Mouse (Mus musculus) layer of hippocampus, adult 2 months (tissue): ENCODE data around the gene Fam69a. TPM values are rescaled to one million over a fixed set of nuclear protein-coding genes. Genes with fewer than 3 reads are reported as not detected.
"Not testable (repeated sequence)": the region's sequence is repeated elsewhere in the genome, so short reads cannot be mapped to it uniquely, and the experiment has no call there.

ENCODE experiments used
- DNase-seq, 2 experiments: peaks; one replicate each; pipeline ENCODE4 v3.0.0; 2022; ENCODE audit warnings: low spot score in 2 of 2
- H3K27ac ChIP-seq: fragments of 200-600 bp; 2 replicates; pipeline ENCODE4 v1.8.1; 2022
- H3K4me3 ChIP-seq: fragments of 200-600 bp; 2 replicates; pipeline ENCODE4 v1.8.1; 2022; ENCODE audit warnings: mild to moderate bottlenecking
- CTCF ChIP-seq: fragments of 200-600 bp; conservative IDR thresholded peaks from 2 replicates; pipeline ENCODE4 v1.8.1; 2022; ENCODE audit warnings: antibody characterized with exemption, mild to moderate bottlenecking, moderate library complexity
- total RNA-seq, 2 experiments: library from RNA; stranded (reverse); gene quantifications; 2 replicates each; pipeline ENCODE4 v1.2.3; 2021

The Fam69a gene
- total RNA-seq, 2 experiments from 2014 or later = 36.2 to 40.0 TPM

DNA sequence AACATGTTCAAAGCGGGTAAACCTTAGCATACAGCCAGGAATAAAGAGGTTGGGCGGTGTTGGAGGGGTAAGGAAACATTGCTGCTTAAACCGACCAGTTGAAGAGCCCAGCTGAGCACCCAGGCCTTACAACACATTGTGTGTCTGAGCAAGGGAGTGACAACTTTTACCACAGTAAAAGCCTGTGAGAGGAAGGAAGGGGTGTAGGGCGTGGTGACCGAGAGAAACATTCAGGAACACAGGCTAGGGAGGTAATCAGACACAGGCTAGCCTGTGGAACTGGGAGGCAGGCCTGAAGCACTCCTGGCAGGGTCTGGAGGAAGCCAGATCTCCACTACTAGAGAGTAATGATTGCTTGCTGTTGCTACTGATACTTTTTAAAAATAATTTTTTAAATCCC lies 36.2 kb downstream of the Fam69a start:
- TF ChIP-seq CTCF = no peak

GRCm38 (mm10) chr5:107949607-107950006 lies 37.3 kb downstream of the Fam69a start:
- H3K4me3 ChIP-seq = no peak overlapping the region
- H3K27ac ChIP-seq = no peak overlapping the region
- DNase-seq = no peak
- no peak for TF ChIP-seq CTCF

More for the DNA sequence above, 36.2 kb downstream of the Fam69a start:
- H3K4me3 ChIP-seq = no peak overlapping the region
- no peak overlapping the region for H3K27ac ChIP-seq
- no peak for DNase-seq

GRCm38 (mm10) chr5:107948899-107949298 lies 38.0 kb downstream of the Fam69a start:
- no peak overlapping the region for H3K27ac ChIP-seq
- no peak overlapping the region for H3K4me3 ChIP-seq
- no peak for DNase-seq
- no peak for TF ChIP-seq CTCF

GRCm38 (mm10) chr5:107947548-107947947 lies 39.3 kb downstream of the Fam69a start:
- Histone ChIP-seq H3K4me3 (no peak overlapping the region), H3K27ac (0 out of 2 replicates have a peak overlapping the region, but pooled peaks have one; percentile 9)
- TF ChIP-seq CTCF = no peak
- DNase-seq = no peak

GRCm38 (mm10) chr5:107946475-107946874 lies 40.4 kb downstream of the Fam69a start:
- DNase-seq = no peak
- no peak for TF ChIP-seq CTCF
- Histone ChIP-seq H3K4me3 (no peak overlapping the region), H3K27ac (no peak overlapping the region)

DNA sequence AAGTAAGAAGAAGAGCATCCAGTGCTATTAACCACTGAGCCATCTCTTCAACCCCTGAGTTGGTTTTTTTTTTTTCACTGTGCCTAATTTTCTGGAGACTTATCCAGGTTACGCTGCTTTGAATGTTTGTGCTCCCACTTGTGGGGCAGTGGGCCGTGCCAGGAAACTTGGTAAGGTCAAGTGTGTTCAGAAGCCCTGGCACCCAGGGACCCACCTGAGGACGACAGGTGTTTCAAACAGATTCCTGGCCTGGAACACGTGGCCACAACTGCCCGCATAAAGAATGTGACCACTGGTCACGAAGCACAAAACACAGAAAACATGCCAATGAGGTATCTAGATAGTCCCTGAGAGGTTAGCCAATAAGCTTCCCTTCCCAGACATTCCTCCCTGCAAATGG lies 43.4 kb downstream of the Fam69a start:
- H3K27ac ChIP-seq = no peak overlapping the region
- no peak for DNase-seq
- TF ChIP-seq CTCF = no peak
- no peak overlapping the region for H3K4me3 ChIP-seq

DNA sequence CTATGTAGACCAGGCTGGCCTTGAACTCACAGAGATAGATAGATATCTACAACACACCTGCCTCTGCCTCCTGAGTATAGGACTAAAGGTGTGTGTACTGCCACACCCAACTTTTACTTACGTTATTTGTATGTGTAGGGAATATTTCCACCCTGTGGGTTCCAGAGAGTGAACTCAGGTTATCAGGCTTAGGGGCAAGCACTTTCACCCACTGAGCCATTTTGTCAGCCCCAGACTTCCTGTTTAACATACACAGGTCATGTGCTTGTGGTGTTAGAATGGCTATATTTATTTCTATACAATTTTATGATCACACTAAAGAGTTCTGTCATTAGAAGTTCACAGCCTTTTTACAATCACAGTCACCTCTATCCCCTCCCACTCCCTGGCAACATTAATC lies 43.9 kb downstream of the Fam69a start:
- Histone ChIP-seq H3K4me3 (no peak overlapping the region), H3K27ac (no peak overlapping the region)
- DNase-seq = no peak
- no peak for TF ChIP-seq CTCF

DNA sequence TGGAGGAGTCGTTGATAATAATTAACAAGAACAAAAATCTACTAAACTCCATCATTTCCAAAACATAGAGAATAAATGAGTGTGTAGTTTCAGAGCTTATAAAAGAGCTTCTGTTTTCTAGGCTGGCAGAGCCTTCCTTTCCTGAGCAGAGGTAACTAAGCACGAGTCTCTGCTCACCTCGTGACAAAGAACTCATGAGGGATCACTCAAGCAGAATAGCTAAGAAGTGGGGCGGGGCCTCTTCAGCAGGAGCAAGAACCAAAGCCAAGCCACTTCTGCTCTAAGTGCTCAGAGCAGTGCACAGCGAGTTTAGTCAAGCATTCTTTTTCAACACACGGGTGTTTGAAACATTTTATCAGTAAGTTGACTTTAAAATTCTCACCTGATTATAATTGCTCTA lies 45.7 kb downstream of the Fam69a start:
- no peak overlapping the region for H3K4me3 ChIP-seq
- no peak for DNase-seq
- TF ChIP-seq CTCF = no peak
- H3K27ac ChIP-seq = no peak overlapping the region

- DNase-seq = no peak
- Histone ChIP-seq H3K4me3 (no peak overlapping the region), H3K27ac (no peak overlapping the region)
- TF ChIP-seq CTCF = no peak
Measured at GRCm38 (mm10) chr5:107939701-107940100, 47.2 kb downstream of the Fam69a start.

DNA sequence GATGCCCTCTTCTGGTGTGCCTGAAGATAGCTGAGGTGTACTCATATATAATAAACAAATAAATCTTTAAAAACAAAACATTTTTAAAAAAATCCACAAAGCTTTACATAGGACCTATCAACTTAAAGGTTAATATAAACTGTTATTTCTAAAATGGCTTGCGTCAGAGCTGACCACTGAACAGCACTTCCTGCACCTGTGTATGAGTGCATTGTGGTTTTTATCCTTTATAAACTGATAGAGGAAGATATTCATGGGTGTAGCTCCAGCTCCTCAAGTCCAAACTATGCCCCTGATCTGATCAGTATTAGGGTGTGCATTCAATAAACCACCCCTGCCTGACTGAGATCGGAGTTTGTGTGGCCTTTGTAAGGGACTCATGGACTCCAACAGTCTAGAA lies 48.0 kb downstream of the Fam69a start:
- H3K4me3 ChIP-seq = no peak overlapping the region
- no peak for DNase-seq
- 0 out of 2 replicates have a peak, but pooled peaks have one; percentile 3 for TF ChIP-seq CTCF
- no peak overlapping the region for H3K27ac ChIP-seq

- H3K4me3 ChIP-seq, DNase-seq, H3K27ac ChIP-seq: not testable (repeated sequence)
Measured at GRCm38 (mm10) chr5:107938483-107938882, 48.4 kb downstream of the Fam69a start.

- DNase-seq = no peak
- Histone ChIP-seq H3K27ac (no peak overlapping the region), H3K4me3 (no peak overlapping the region)
- TF ChIP-seq CTCF = no peak
Measured at GRCm38 (mm10) chr5:107936625-107937389, 50.1 kb downstream of the Fam69a start.

DNA sequence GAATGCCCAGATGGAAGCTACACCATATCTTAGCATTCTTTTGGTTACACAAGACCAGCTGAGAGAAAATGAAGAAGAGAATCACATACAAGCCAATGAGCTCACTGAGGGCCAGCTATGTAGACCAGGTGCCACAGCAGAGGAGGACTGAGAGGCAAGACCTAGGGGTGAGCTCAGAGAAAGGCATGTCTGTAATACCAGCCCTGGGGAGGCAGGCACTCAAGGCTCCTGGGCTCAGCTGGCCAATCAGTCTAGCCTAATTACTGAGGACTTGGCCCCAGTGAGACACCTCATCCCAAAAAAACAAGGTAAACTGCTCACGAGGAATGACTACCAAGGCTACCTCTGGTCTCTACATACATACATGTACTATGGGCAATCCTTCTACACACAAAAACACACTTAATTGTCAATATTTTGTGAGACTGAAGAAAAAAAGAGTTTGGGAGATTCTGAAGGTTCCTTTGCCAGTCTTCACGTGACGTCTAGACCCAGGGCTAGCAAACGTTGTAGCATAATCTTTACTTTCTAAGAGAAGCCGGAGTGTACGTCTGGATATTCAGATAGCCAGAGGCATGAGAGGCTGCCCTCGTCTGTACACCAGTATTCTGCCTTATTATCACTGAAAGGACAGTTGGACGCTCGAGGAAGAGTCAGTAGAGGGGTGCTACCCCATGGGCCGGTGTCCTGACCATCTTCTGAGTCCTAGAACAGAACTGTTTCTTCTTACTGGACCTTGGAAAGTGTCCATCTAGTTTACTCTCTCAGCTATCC lies 51.9 kb downstream of the Fam69a start:
- no peak for TF ChIP-seq CTCF
- DNase-seq = no peak
- Histone ChIP-seq H3K4me3 (no peak overlapping the region), H3K27ac (no peak overlapping the region)
